Mouse (Mus musculus) 416B (cell line): ENCODE measurements around the gene Slc9a1.

ENCODE experiments used
- DNase-seq: peaks from one replicate; pipeline ENCODE4 v3.0.0; 2011; ENCODE audit warnings: low read depth

Slc9a1 gene

GRCm38 (mm10) chr4:133439460-133440376, 70.2 kb downstream of the Slc9a1 start:
- no peak for DNase-seq

GRCm38 (mm10) chr4:133440377-133440795, 70.9 kb downstream of the Slc9a1 start:
- no peak for DNase-seq

GRCm38 (mm10) chr4:133442194-133442593, 72.7 kb downstream of the Slc9a1 start:
- DNase-seq, result no peak

- DNase-seq, result no peak
Measured at GRCm38 (mm10) chr4:133443085-133443484, 73.6 kb downstream of the Slc9a1 start.

GRCm38 (mm10) chr4:133445727-133446126, 76.2 kb downstream of the Slc9a1 start:
- peak; percentile 47 for DNase-seq

GRCm38 (mm10) chr4:133447366-133447765, 77.9 kb downstream of the Slc9a1 start:
- DNase-seq, result no peak

- DNase-seq, result no peak
Measured at GRCm38 (mm10) chr4:133447967-133448366, 78.5 kb downstream of the Slc9a1 start.

- no peak for DNase-seq
Measured at GRCm38 (mm10) chr4:133448708-133449388, 79.3 kb downstream of the Slc9a1 start.

GRCm38 (mm10) chr4:133449726-133450125, 80.2 kb downstream of the Slc9a1 start:
- DNase-seq, result peak; percentile 52

- peak; percentile 81 for DNase-seq
Measured at GRCm38 (mm10) chr4:133451536-133451935, 82.0 kb downstream of the Slc9a1 start.

GRCm38 (mm10) chr4:133452433-133452832, 82.9 kb downstream of the Slc9a1 start:
- no peak for DNase-seq

GRCm38 (mm10) chr4:133458044-133458443, 88.5 kb downstream of the Slc9a1 start:
- peak; percentile 24 for DNase-seq

GRCm38 (mm10) chr4:133460006-133460405, 90.5 kb downstream of the Slc9a1 start:
- no peak for DNase-seq

- DNase-seq, result peak; percentile 62
Measured at GRCm38 (mm10) chr4:133460796-133461325, 91.4 kb downstream of the Slc9a1 start.

- DNase-seq, result no peak
Measured at GRCm38 (mm10) chr4:133461362-133461761, 91.9 kb downstream of the Slc9a1 start.

- no peak for DNase-seq
Measured at GRCm38 (mm10) chr4:133463184-133463583, 93.7 kb downstream of the Slc9a1 start.

GRCm38 (mm10) chr4:133468080-133468479, 98.6 kb downstream of the Slc9a1 start:
- DNase-seq, result no peak

GRCm38 (mm10) chr4:133469122-133469521, 99.6 kb downstream of the Slc9a1 start:
- DNase-seq, result no peak

GRCm38 (mm10) chr4:133471135-133471821, 101.8 kb downstream of the Slc9a1 start:
- DNase-seq, result no peak
